In genomic region chr9:63666612-63667372, GRCm38 (mm10) we compare ENCODE assay signal across 8 mouse cellular contexts.
A peak's percentile ranks its signal among the peaks of the same experiment; 100 is the strongest.
DNase-seq lines count a peak whose midpoint lies in the region; ATAC-seq and TF ChIP-seq lines count a peak whose summit lies in the region.

No protein-coding gene starts in this region.

- ATAC-seq in heart, postnatal 0 days (ENCODE audit: insufficient read depth, low read depth), result peak; percentile 73

- peak overlapping the region; percentile 27 for H3K4me2 ChIP-seq in heart, postnatal 0 days (ENCODE audit: low read depth, low read length)

- 72% methylated on average over 18 of the region's 18 CpGs for WGBS in embryonic facial prominence, embryonic 10.5 days
- 21% methylated on average over 18 of the region's 18 CpGs for WGBS in heart, postnatal 0 days
- 72% methylated on average over 18 of the region's 18 CpGs for WGBS in limb, embryonic 10.5 days

- H3K4me3 ChIP-seq in embryonic facial prominence, embryonic 10.5 days, result no peak overlapping the region
- no peak overlapping the region for H3K4me3 ChIP-seq in heart, postnatal 0 days (ENCODE audit: low read depth, low read length)
- H3K4me3 ChIP-seq in limb, embryonic 10.5 days, result no peak overlapping the region

- H3K4me1 ChIP-seq in embryonic facial prominence, embryonic 10.5 days, result peaks cover 77% of the 10 kb centered on the region
- peaks cover 62% of the 10 kb centered on the region for H3K4me1 ChIP-seq in heart, postnatal 0 days (ENCODE audit: control insufficient read depth, insufficient read depth)
- peaks cover 71% of the 10 kb centered on the region for H3K4me1 ChIP-seq in limb, embryonic 10.5 days

- peak; percentile 24 for DNase-seq in embryo, embryonic 10 days (ENCODE audit: low spot score)
- DNase-seq in embryo, embryonic 9.5 days (ENCODE audit: extremely low spot score), result no peak
- DNase-seq in embryonic facial prominence, embryonic 10.5 days (ENCODE audit: low spot score), result no peak
- peak; percentile 87 for DNase-seq in heart, postnatal 0 days (ENCODE audit: low spot score)
- DNase-seq in limb, embryonic 10.5 days (ENCODE audit: low spot score), result no peak
- DNase-seq in frontal cortex, postnatal 25 days (ENCODE audit: low spot score in 2 of 2), result no peak
- no peak for DNase-seq in thymus, adult 18-20 months
- no peak for DNase-seq in liver

- no peak; the same call in 1 of the 2 replicates for TF ChIP-seq EP300 in heart, postnatal 0 days (IDR thresholded peaks at IDR 0.05; ENCODE audit: low read depth)

- H3K27ac ChIP-seq in embryonic facial prominence, embryonic 10.5 days (replicated peaks), result peak overlapping the region; percentile 35; the same call in 1 of the 2 replicates
- peak overlapping the region; percentile 84 for H3K27ac ChIP-seq in heart, postnatal 0 days (ENCODE audit: low read depth)
- H3K27ac ChIP-seq in limb, embryonic 10.5 days, result peak overlapping the region; percentile 58

- H3K36me3 ChIP-seq in embryonic facial prominence, embryonic 10.5 days (replicated peaks), result peaks cover 72% of the 10 kb centered on the region
- 0 out of 2 replicates have a peak, but pooled peaks cover 8% of the 10 kb centered on the region for H3K36me3 ChIP-seq in heart, postnatal 0 days (replicated peaks; ENCODE audit: control insufficient read depth, insufficient read depth, low read length)
- H3K36me3 ChIP-seq in limb, embryonic 10.5 days, result peaks cover 72% of the 10 kb centered on the region

- no peaks in the 10 kb centered on the region for H3K9me3 ChIP-seq in embryonic facial prominence, embryonic 10.5 days
- no peaks in the 10 kb centered on the region for H3K9me3 ChIP-seq in heart, postnatal 0 days (replicated peaks; ENCODE audit: control insufficient read depth, low read length)
- no peaks in the 10 kb centered on the region for H3K9me3 ChIP-seq in limb, embryonic 10.5 days (replicated peaks)

- H3K27me3 ChIP-seq in embryonic facial prominence, embryonic 10.5 days (replicated peaks; ENCODE audit: low read depth, poor library complexity, severe bottlenecking), result no peaks in the 10 kb centered on the region
- no peaks in the 10 kb centered on the region for H3K27me3 ChIP-seq in heart, postnatal 0 days (ENCODE audit: control insufficient read depth, insufficient read depth, low read length)
- H3K27me3 ChIP-seq in limb, embryonic 10.5 days (ENCODE audit: low read depth, poor library complexity, severe bottlenecking), result no peaks in the 10 kb centered on the region

- H3K9ac ChIP-seq in heart, postnatal 0 days (replicated peaks; ENCODE audit: low read depth, low read length), result 0 out of 2 replicates have a peak overlapping the region, but pooled peaks have one; percentile 20

- no peak for TF ChIP-seq CTCF in heart, postnatal 0 days (IDR thresholded peaks at IDR 0.05; ENCODE audit: low read depth)

Comparison
In these comparisons a context has a peak if more than half of its experiments do, and no peak if none do; other contexts are left out.
1. DNase-seq: peak in embryo, embryonic 10 days (single experiment) and heart, postnatal 0 days (single experiment); none in embryo, embryonic 9.5 days (single experiment), embryonic facial prominence, embryonic 10.5 days (single experiment), limb, embryonic 10.5 days (single experiment), frontal cortex, postnatal 25 days (0 of 2), thymus, adult 18-20 months (0 of 2) and liver (single experiment).
2. Peak in every context shown above with its lines, with median percentiles within 50 percentile points of each other: H3K27ac ChIP-seq.